Mouse (Mus musculus): ENCODE results near the gene 4632433K11Rik. TPM values are rescaled to one million over a fixed set of nuclear protein-coding genes. Genes with fewer than 3 reads are reported as not detected.
"Not testable (repeated sequence)": the region's sequence is repeated elsewhere in the genome, so short reads cannot be mapped to it uniquely, and the experiment has no call there.

4632433K11Rik gene
- polyA plus RNA-seq, 1 experiment from 2014 or later = not detected

GRCm38 (mm10) chr7:5012681-5013513 is 21.0 kb upstream of the 4632433K11Rik start:
- 92% methylated on average over 27 of the region's 27 CpGs for WGBS
- Histone ChIP-seq H3K9me3 (no peaks in the 10 kb centered on the region), H3K9ac (no peak overlapping the region), H3K27me3 (no peaks in the 10 kb centered on the region), H3K4me2 (no peak overlapping the region), H3K27ac (no peak overlapping the region), H3K4me3 (peak overlapping the region; percentile 74; the same call in 1 of the 2 replicates), H3K4me1 (peaks cover 10% of the 10 kb centered on the region; the same call in 1 of the 2 replicates), H3K36me3 (peaks cover 55% of the 10 kb centered on the region)
- ATAC-seq (ENCODE audit: insufficient number of reproducible peaks, low FRiP score, low TSS enrichment, low read depth) = no peak

GRCm38 (mm10) chr7:5014251-5015117 is 19.4 kb upstream of the 4632433K11Rik start, which contains the start of the genes Zfp524 and Fiz1:
Zfp524 (plus strand) TSS chr7:5014415.
Fiz1 (minus strand) TSS chr7:5014697.
- Histone ChIP-seq H3K9ac (peak within 1 kb of the TSS; percentile 74), H3K4me2 (peak within 1 kb of the TSS; percentile 64), H3K27ac (peak within 1 kb of the TSS; percentile 99), H3K9me3 (no peaks in the 10 kb centered on the region), H3K27me3 (no peaks in the 10 kb centered on the region), H3K36me3 (peaks cover 43% of the 10 kb centered on the region), H3K4me1 (peaks cover 17% of the 10 kb centered on the region; the same call in 1 of the 2 replicates), H3K4me3 (peak within 1 kb of the TSS; percentile 74)
- ATAC-seq (ENCODE audit: insufficient number of reproducible peaks, low FRiP score, low TSS enrichment, low read depth) = peak; percentile 82
- under 1% methylated on average over 42 of the region's 42 CpGs for WGBS

- peak within 1 kb of the TSS; percentile 99 for H3K27ac ChIP-seq
- H3K4me1 ChIP-seq = peaks cover 19% of the 10 kb centered on the region; the same call in 1 of the 2 replicates
- H3K27me3 ChIP-seq = no peaks in the 10 kb centered on the region
- H3K4me2 ChIP-seq = peak within 1 kb of the TSS; percentile 64
- peaks cover 34% of the 10 kb centered on the region for H3K36me3 ChIP-seq
- H3K4me3 ChIP-seq = peak within 1 kb of the TSS; percentile 74
- under 1% methylated on average over 55 of the region's 76 CpGs for WGBS
- ATAC-seq (ENCODE audit: insufficient number of reproducible peaks, low FRiP score, low TSS enrichment, low read depth) = peak; percentile 83
- peak within 1 kb of the TSS; percentile 74 for H3K9ac ChIP-seq
- H3K9me3 ChIP-seq = no peaks in the 10 kb centered on the region
Measured at GRCm38 (mm10) chr7:5015118-5016001, 18.6 kb upstream of the 4632433K11Rik start, which contains the start of gene Gm44973. Gm44973 (plus strand) TSS chr7:5015496.

- no peak for ATAC-seq (ENCODE audit: insufficient number of reproducible peaks, low FRiP score, low TSS enrichment, low read depth)
- Histone ChIP-seq H3K9me3 (no peaks in the 10 kb centered on the region), H3K4me1 (peaks cover 21% of the 10 kb centered on the region), H3K9ac (peak overlapping the region; percentile 52; the same call in 1 of the 2 replicates), H3K4me2 (peak overlapping the region; percentile 64), H3K36me3 (peaks cover 27% of the 10 kb centered on the region), H3K27me3 (no peaks in the 10 kb centered on the region), H3K27ac (peak overlapping the region; percentile 99), H3K4me3 (peak overlapping the region; percentile 74)
- 63% methylated on average over 3 of the region's 3 CpGs for WGBS
Measured at GRCm38 (mm10) chr7:5016057-5016456, 17.9 kb upstream of the 4632433K11Rik start.

DNA sequence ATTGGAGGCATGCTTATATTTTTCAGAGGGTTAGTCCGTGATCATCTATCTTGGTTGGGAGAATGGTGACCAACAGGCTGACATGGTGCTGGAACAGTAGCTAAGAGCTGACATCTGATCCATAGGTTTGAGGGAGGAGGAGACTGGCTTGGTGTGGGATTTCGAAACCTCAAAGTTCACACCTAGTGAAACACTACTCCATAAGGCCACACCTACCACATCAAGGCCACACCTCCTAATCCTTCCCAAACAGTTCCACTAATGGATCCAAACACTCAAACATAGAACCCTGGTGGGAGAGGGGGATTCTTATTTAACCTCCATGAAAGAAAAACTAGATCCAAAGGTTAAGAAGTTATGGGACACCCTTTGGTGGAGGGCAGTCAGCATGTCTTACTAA is 17.0 kb upstream of the 4632433K11Rik start:
- 94% methylated on average over 2 of the region's 2 CpGs for WGBS
- Histone ChIP-seq H3K4me2 (no peak overlapping the region), H3K27me3 (no peaks in the 10 kb centered on the region), H3K9me3 (no peaks in the 10 kb centered on the region), H3K27ac (no peak overlapping the region), H3K4me1 (peaks cover 30% of the 10 kb centered on the region), H3K36me3 (peaks cover 19% of the 10 kb centered on the region), H3K4me3 (no peak overlapping the region), H3K9ac (no peak overlapping the region)
- ATAC-seq (ENCODE audit: insufficient number of reproducible peaks, low FRiP score, low TSS enrichment, low read depth) = no peak

GRCm38 (mm10) chr7:5017352-5017751 is 16.6 kb upstream of the 4632433K11Rik start:
- no peaks in the 10 kb centered on the region for H3K27me3 ChIP-seq
- H3K36me3 ChIP-seq = peaks cover 21% of the 10 kb centered on the region
- peaks cover 34% of the 10 kb centered on the region for H3K4me1 ChIP-seq
- H3K27ac ChIP-seq = no peak overlapping the region
- WGBS = 96% methylated on average over 16 of the region's 16 CpGs
- H3K4me3 ChIP-seq = no peak overlapping the region
- H3K4me2 ChIP-seq = no peak overlapping the region
- H3K9me3 ChIP-seq = no peaks in the 10 kb centered on the region
- no peak overlapping the region for H3K9ac ChIP-seq
- no peak for ATAC-seq (ENCODE audit: insufficient number of reproducible peaks, low FRiP score, low TSS enrichment, low read depth)

GRCm38 (mm10) chr7:5017931-5018330 is 16.0 kb upstream of the 4632433K11Rik start:
- Histone ChIP-seq H3K4me1 (peaks cover 32% of the 10 kb centered on the region), H3K36me3 (peaks cover 21% of the 10 kb centered on the region), H3K4me2 (no peak overlapping the region), H3K27me3 (no peaks in the 10 kb centered on the region), H3K9me3 (no peaks in the 10 kb centered on the region), H3K9ac (no peak overlapping the region), H3K4me3 (no peak overlapping the region), H3K27ac (no peak overlapping the region)
- 96% methylated on average over 21 of the region's 21 CpGs for WGBS
- ATAC-seq (ENCODE audit: insufficient number of reproducible peaks, low FRiP score, low TSS enrichment, low read depth) = no peak

DNA sequence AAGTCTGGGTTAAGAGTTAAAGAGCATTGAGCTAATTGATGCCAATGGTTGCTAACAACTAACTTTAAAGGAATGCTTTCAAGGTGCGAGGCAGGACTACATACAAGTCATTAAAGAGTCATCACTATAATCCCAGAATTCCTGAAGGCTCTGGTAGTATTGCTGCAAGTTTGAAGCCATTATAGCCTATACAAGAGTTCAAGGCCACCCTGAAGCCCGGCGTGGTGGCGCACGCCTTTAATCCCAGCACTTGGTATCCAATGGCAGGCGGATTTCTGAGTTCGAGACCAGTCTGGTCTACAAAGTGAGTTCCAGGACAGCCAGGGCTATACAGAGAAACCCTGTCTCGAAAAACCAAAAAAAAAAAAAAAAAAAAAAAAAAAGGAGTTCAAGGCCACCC is 14.3 kb upstream of the 4632433K11Rik start:
- Histone ChIP-seq H3K36me3 (peaks cover 34% of the 10 kb centered on the region), H3K4me1 (peaks cover 32% of the 10 kb centered on the region), H3K27ac (peak overlapping the region; percentile 98), H3K4me2 (peak overlapping the region; percentile 71), H3K4me3 (peak overlapping the region; percentile 79)
- H3K9ac ChIP-seq; H3K27me3 ChIP-seq; ATAC-seq (ENCODE audit: insufficient number of reproducible peaks, low FRiP score, low TSS enrichment, low read depth); H3K9me3 ChIP-seq: not testable (repeated sequence)
- WGBS = 15% methylated on average over 8 of the region's 8 CpGs

DNA sequence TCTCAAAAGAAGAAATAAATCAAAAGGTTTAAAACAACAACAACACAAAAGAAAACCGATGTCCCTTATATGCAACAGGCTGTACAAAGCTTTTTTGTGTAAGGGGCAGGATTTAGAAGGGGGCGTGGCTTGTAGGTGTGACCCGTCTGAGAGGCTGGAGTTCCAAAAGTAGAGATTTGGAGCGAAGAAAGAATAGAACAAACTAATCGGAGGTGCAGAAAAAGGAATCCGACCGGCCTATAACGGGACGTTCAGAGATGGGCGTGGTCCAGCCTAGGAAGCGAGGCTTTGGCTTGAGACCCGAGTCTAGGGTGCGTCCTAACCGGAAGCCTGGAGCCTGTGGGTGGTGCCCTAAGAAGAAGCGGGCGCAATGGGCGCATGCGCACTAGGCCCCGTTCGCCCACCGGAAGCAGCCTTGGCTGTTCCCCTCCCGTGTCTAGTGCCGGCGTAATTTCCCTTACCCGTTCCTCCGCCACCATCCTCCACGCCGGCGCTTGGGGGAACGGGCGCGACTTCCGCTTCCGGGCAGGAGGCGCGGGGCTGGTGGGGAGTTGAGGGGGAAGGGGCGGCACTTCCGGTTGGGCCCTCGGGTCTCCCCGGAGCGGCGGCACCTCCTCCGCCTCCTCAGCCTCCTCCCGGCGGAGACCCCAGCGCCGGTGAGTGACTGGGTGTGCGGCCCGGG is 13.8 kb upstream of the 4632433K11Rik start, which contains the start of the genes Zfp865 and Ccdc106:
Gene Zfp865 (plus strand): TSS at position 377 of the 682 bp plus-strand sequence.
Gene Ccdc106 (plus strand): TSS at position 554 of the 682 bp plus-strand sequence.
- no peaks in the 10 kb centered on the region for H3K27me3 ChIP-seq
- peak within 1 kb of the TSS; percentile 79 for H3K4me3 ChIP-seq
- peak within 1 kb of the TSS; percentile 87 for H3K9ac ChIP-seq
- ATAC-seq (ENCODE audit: insufficient number of reproducible peaks, low FRiP score, low TSS enrichment, low read depth) = peak; percentile 91
- peaks cover 40% of the 10 kb centered on the region for H3K36me3 ChIP-seq
- H3K9me3 ChIP-seq = no peaks in the 10 kb centered on the region
- H3K27ac ChIP-seq = peak within 1 kb of the TSS; percentile 98
- WGBS = under 1% methylated on average over 49 of the region's 49 CpGs
- H3K4me2 ChIP-seq = peak within 1 kb of the TSS; percentile 71
- H3K4me1 ChIP-seq = peaks cover 32% of the 10 kb centered on the region

GRCm38 (mm10) chr7:5020685-5021084 is 13.2 kb upstream of the 4632433K11Rik start:
- Histone ChIP-seq H3K9me3 (no peaks in the 10 kb centered on the region), H3K4me3 (peak overlapping the region; percentile 79), H3K4me1 (peaks cover 32% of the 10 kb centered on the region), H3K36me3 (peaks cover 45% of the 10 kb centered on the region), H3K4me2 (peak overlapping the region; percentile 71), H3K9ac (peak overlapping the region; percentile 87), H3K27ac (peak overlapping the region; percentile 98), H3K27me3 (no peaks in the 10 kb centered on the region)
- ATAC-seq (ENCODE audit: insufficient number of reproducible peaks, low FRiP score, low TSS enrichment, low read depth) = no peak; the same call in 1 of the 2 replicates
- WGBS = 0% methylated on average over 14 of the region's 15 CpGs

Measured in limb, embryonic 15.5 days (tissue).